Mouse (Mus musculus) layer of hippocampus, adult 18-20 months (tissue): ENCODE data around the gene Adcy1. TPM values are rescaled to one million over a fixed set of nuclear protein-coding genes. Genes with fewer than 3 reads are reported as not detected.

Experiments used
- DNase-seq, 2 experiments: peaks; one replicate each; pipeline ENCODE4 v3.0.0; 2022; ENCODE audit warnings: low spot score in 2 of 2
- total RNA-seq, 2 experiments: library from RNA; stranded (reverse); gene quantifications; 2 replicates each; pipeline ENCODE4 v1.2.3; 2021

The Adcy1 gene
- total RNA-seq, 2 experiments from 2014 or later, result 359 to 377 TPM

DNA sequence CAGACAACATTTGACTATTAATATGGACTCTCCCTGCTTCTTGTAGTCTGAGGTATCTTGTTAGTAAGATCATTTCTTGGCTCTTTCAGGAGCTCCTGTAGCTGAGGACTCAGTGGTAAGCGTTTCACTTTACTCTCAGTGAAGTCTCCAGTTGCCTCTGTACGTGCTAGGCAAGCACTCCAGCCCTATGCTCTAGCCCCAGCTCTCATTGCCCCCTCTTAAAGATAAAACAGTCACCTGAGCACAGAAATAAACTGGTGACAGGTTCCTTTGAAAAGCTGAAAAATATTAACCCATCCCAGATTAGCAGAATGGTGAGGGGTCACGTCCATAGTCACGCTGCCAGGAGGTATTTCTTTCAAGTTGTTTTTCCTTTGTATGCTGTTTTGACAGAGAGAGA, 115.4 kb downstream of the Adcy1 start:
- DNase-seq, result no peak

- DNase-seq, result no peak
Measured at GRCm38 (mm10) chr11:7179276-7179675, 116.0 kb downstream of the Adcy1 start.

GRCm38 (mm10) chr11:7182409-7183042, 119.2 kb downstream of the Adcy1 start:
- DNase-seq, result no peak

GRCm38 (mm10) chr11:7184420-7184819, 121.1 kb downstream of the Adcy1 start:
- DNase-seq, result no peak

GRCm38 (mm10) chr11:7187472-7187871, 124.2 kb downstream of the Adcy1 start:
- DNase-seq, result no peak

DNA sequence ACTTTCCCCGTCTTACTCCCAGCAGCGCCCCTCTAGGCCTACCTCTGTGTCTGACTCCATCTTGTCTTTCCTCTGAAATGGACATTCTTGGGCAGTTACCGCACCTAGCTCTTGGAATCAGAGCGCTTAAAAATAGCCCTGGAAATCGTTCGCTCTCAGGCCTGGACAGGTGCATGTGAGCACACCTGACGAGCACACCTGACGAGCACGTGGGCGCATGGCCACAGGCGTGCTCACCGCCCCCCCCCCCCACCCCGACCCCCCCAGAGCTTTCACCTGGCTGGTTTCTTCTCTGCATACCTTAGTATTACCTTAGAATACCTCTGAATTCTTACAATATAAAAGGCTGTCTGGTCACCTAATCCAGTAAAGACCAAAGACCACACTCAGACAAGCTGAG, 125.2 kb downstream of the Adcy1 start, which contains the start of gene Gm11985:
Gene Gm11985 (minus strand): TSS at position 101 of the 400 bp plus-strand sequence.
- DNase-seq, result no peak

GRCm38 (mm10) chr11:7192710-7193109, 129.4 kb downstream of the Adcy1 start:
- DNase-seq, result no peak

DNA sequence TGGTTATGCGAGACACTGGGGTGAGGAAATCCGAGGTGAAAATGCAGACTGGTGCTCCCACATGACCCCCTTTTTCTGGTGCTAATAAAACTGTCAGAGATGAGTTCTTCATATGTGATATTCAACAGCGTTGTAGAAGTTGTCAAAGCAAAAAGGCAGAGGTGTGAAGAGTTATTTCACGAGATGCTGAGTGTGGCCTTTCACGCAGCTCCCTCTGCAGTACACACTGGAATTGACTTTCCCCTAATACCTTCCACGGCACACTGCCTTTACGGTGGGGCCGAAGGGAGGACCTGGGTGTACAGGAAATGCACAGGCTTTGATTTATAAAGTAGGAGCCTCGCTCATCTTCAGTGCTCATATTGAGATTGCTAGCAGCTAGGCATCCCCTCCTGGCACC, 129.8 kb downstream of the Adcy1 start:
- no peak for DNase-seq

GRCm38 (mm10) chr11:7194432-7195311, 131.4 kb downstream of the Adcy1 start:
- no peak for DNase-seq

- no peak for DNase-seq
Measured at GRCm38 (mm10) chr11:7195312-7195685, 132.0 kb downstream of the Adcy1 start.

GRCm38 (mm10) chr11:7197491-7197941, 134.2 kb downstream of the Adcy1 start, which contains the start of gene Igfbp1:
TSS of gene Igfbp1 (plus strand) at chr11:7197782.
- no peak for DNase-seq

GRCm38 (mm10) chr11:7198006-7198405, 134.7 kb downstream of the Adcy1 start:
- no peak for DNase-seq

DNA sequence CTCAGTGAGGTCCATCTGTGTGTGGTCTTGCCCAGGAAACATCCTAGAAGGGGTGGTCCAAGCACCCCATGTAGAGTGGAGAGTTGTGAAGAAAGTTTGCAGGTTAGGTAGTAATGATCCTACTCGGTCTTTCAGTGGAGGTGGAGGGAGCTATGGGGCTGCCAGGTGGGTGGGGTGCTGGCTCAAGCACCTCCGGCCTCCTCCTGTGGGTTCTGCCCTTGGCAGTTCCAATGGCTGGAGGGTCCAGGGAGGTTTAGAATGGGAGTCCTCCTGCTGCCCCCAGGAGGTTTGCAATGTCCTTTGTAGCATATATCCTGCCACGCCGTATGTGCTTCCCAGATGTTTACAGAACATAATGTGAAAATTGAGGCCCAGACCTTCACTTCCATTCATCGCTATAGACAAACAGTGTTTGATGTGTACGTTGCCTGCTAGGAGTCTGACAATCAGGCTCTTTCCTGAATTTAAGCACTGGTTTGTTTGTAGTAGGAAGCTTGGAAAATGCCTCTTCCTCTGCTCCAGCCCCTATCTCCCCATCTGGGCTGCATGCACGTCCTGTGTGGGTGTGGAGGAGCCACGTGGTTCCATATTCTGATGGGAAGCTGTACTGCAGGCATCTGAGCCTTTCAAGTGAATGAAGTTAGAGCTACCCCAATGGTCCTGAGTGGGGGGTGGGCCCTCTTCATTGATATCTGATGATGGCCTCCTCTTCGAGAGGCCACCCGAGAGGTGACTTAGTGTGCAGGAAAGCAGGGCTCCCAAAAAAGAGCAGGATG, 135.4 kb downstream of the Adcy1 start:
- DNase-seq, result no peak

DNA sequence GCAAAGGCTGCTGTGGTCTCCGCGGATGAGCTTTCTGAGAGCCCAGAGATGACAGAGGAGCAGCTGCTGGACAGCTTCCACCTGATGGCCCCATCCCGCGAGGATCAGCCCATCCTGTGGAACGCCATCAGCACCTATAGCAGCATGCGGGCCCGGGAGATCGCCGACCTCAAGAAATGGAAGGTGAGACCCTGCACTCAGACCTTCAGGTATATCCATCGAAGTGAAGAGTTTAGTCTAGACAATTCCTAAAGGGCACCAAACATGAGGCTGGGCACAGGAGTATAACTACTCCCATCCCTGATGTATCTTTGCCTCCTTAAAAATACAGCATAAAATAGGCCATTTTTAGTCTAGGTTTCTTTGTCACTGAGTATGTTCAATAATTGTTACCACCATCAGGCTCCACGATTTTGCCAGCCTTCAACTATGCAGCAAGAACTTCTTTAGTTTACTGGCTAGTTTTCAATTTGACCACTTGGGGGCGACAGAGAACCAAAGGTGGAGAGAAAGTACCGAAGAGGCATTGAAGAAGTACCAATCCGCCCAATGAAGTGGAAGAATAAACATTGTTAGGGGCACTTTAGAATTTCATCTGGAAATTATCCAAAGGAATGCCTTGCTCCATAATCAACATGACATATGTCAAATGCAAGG, 136.6 kb downstream of the Adcy1 start:
- peak in 1 of 2 experiments; percentile 60 for DNase-seq

- no peak for DNase-seq
Measured at GRCm38 (mm10) chr11:7200393-7200783, 137.1 kb downstream of the Adcy1 start.

DNA sequence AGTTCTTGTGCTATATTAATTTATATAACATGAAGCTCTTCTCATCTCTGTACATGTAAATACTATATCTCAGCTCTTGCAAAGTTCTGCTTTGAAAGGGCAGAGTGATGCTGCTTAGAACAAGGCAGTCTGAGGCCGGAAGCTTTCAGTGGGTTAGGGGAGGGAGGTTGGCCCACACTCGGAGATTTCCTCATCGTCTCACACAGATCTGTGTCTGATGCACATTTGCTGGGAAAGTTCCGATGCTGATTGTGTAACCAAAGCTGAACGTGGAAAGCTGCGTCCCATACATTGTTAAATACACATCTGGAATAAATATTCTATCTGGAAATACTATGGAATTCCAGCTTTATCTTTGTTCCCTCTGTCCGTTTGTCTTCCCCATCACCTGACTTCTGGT, 138.9 kb downstream of the Adcy1 start:
- no peak for DNase-seq

- no peak for DNase-seq
Measured at GRCm38 (mm10) chr11:7203846-7204245, 140.6 kb downstream of the Adcy1 start.

- DNase-seq, result peak; percentile 66 to 80
Measured at GRCm38 (mm10) chr11:7210343-7210742, 147.1 kb downstream of the Adcy1 start.

DNA sequence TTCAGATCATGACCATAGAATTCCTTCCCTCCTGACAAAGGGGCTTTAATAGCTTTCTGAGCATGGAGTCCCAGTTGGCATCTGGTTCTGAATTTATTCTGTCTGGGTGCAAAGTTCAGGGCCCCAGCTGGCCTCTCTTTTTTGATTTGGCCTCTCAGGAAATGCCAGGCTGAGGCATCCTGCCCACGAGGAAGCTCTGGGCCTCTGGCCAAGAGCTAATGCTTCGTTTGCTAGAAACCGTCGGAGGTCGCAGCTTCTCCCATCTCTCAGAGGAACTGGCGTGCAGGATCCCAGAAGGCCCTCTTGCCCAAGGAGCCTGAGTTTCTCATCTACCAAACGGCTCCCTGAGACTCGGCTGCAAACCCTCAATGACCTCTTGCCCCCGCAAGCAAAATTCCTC, 147.9 kb downstream of the Adcy1 start:
- DNase-seq, result no peak

- no peak for DNase-seq
Measured at GRCm38 (mm10) chr11:7212126-7212798, 149.0 kb downstream of the Adcy1 start.

GRCm38 (mm10) chr11:7213161-7213500, 149.8 kb downstream of the Adcy1 start:
- DNase-seq, result no peak
